Mouse (Mus musculus) kidney, postnatal 36 days (tissue): Measurements from ENCODE around the gene Dcdc2c.

Source experiments
- DNase-seq, 2 experiments: peaks; one replicate each; pipeline ENCODE4 v3.0.0; 2021 to 2022; ENCODE audit warnings: mixed read lengths in 2 of 2

The Dcdc2c gene

GRCm38 (mm10) chr12:28436536-28436935, 115.7 kb downstream of the Dcdc2c start:
- DNase-seq, result no peak

- no peak for DNase-seq
These were observed 119.5 kb downstream of the Dcdc2c start for GRCm38 (mm10) chr12:28432729-28433067.

DNA sequence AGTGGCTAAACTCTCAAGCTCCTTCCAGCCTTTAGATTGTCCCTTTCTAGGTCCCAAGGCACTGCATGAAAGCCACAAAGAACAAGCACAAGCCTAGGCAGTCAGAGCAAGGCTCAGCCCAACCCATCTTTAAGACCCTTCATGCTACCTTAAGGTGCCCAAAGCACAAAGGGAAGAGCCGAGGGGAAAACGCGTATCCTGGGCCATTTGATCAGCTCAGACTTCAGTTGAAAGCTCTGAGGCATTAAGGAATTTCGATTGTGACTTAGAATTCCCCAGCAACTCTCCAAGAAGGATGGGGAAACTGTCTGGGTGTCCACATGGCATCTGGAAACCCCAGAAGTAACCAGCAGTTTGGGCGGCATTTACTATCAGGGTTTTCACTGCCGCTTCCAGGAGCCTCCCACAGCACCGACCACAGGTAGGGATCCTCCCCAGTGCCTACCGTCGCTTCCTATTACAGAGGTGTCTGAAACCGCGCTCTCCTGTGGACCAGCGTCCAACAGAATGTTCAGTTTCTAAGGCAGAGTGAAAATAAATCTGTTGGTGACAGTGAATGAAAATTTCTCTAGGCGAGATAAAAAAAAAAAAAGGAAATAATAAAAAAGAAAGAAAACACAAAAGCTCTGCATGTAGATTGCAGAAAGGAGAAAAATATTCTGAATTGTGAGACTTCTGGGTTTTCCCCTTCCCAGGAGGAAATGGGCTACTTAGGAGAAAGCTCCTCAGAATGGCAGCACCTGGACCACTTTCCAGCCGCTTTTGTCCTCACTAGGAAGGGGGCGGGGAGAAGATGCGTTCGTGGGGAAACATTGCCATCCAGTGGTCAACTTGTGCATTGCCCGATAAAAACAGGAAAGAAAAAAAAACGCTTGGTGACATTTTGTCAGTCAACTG, 120.1 kb downstream of the Dcdc2c start:
- peak; percentile 29 to 67 for DNase-seq

DNA sequence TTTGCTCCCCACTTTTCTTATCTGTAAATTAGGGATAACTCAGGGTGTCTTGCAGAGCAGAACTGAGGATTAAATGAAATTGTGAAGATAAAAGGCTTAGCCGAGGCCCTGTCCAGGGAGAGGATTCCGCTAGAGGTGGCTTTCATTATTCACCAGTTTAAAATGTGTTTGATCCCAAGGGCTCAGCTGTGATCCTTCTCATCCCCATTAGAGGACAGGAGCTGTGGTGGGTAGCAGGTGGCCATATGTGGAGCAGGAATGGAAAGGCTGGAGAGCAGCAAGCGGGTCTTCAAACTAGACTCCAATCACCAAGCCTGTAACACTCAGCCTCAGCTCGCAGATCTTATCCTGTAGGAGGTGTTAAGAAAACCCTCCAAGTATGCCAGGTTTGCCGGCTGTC, 122.3 kb downstream of the Dcdc2c start:
- no peak for DNase-seq

GRCm38 (mm10) chr12:28416957-28417356, 135.2 kb downstream of the Dcdc2c start:
- DNase-seq, result no peak

- no peak for DNase-seq
These were observed 144.4 kb downstream of the Dcdc2c start for GRCm38 (mm10) chr12:28407656-28408405.

- no peak for DNase-seq
These were observed 149.9 kb downstream of the Dcdc2c start for GRCm38 (mm10) chr12:28402256-28402655.

DNA sequence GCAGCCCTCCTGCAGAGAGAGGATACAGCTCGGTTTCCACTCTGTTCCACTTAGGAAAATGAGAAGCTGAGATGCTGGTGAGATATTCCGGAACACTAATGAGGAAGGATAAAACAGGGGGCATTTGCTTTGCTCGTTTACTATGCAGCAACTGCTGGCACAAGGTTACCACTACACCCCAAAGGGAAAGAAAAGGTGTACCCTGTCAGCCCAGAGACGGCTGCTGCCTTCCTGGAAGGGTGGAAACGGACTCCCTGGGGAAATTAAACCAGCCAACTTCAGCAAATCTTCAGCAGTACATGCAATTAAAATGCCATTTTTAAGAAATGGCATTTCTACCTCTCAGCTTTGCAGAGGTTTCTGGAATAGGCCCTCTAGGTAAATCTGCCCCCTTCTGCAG, 150.8 kb downstream of the Dcdc2c start:
- no peak for DNase-seq

GRCm38 (mm10) chr12:28392129-28392528, 160.1 kb downstream of the Dcdc2c start:
- no peak for DNase-seq
